Mouse (Mus musculus): ENCODE results near the gene Shf. TPM values are rescaled to one million over a fixed set of nuclear protein-coding genes. Genes with fewer than 3 reads are reported as not detected.
"Not testable (repeated sequence)": the region's sequence is repeated elsewhere in the genome, so short reads cannot be mapped to it uniquely, and the experiment has no call there.

Gene Shf
- total and polyA plus RNA-seq, 3 experiments: 1.2 to 2.7 (median 2.0) TPM

DNA sequence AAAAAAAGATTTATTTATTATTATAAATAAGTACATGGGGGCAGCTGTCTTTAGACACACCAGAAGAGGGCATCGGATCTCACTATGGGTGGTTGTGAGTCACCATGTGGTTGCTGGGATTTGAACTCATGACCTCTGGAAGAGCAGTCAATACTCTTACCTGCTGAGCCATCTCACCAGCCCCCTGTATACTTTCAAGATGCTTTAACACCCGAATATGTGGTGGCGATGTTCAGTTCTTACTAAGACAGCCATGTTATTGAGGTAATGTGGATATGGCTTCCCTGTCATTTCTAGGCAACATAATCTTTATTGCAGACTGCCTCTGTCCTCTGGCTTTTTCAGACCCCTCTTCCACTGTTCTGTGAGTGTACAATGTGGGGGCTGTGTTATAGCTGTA lies 18.2 kb upstream of the Shf start:
- H3K4me2 ChIP-seq (ENCODE audit: insufficient read depth, low read depth, poor library complexity, severe bottlenecking); dilution Hi-C loops (cut with MboI; ENCODE audit: extremely low pct_ligation_motif_present, extremely low pct_unique_long_range_greater_than_20kb, low sequenced_read_pairs): not testable (repeated sequence)
- in situ Hi-C loops (cut with MboI; ENCODE audit: low pct_ligation_motif_present, low pct_unique_long_range_greater_than_20kb, low sequenced_read_pairs): loop anchor here (25.0 kb wide), 1 partner anchor 225 kb away; the partner anchor contains the start of gene Gatm

DNA sequence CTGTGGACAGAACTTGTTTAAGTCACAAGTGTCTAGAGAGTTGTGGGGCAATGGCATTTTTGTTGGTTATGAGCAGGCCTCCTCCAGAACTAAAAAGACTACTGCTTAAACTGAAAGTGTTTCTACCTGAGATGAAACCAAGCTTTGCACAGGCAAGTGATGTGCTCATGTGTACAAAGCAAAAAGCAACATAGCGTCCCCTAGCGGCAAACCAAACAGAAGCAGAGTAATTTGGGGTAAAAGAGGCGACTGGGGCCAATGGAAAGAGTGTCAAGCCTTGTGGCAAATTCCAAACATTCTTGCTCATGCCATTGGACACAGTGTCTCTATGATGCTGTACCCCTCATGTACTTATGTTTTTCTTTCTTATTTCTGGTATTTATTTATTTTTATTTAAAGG lies 16.1 kb upstream of the Shf start:
- Histone ChIP-seq H3K9me3 (replicated peaks; ENCODE audit: low read length) (no peaks in the 10 kb centered on the region), H3K4me3 (replicated peaks in 1 of 3; ENCODE audit: low read depth in 2 of 3, low read length in 2 of 3, poor library complexity in 1 of 3) (no peak overlapping the region), H3K27ac (ENCODE audit: insufficient read depth, low read depth) (no peak overlapping the region), H3K36me3 (replicated peaks in 1 of 2; ENCODE audit: control insufficient read depth in 1 of 2, insufficient read depth in 1 of 2, low read length in 1 of 2) (no peaks in the 10 kb centered on the region), H3K27me3 (replicated peaks) (no peaks in the 10 kb centered on the region), H3K79me2 (replicated peaks; ENCODE audit: control insufficient read depth, extremely low read depth, insufficient read depth, poor library complexity, severe bottlenecking) (no peaks in the 10 kb centered on the region), H3K9ac (ENCODE audit: insufficient read depth, low read depth) (no peak overlapping the region), H3K4me1 (ENCODE audit: control insufficient read depth in 1 of 2, insufficient read depth in 2 of 2) (peaks cover 3 to 18% of the 10 kb centered on the region in 2 experiments; a peak in 2 of 4 replicates), H3K4me2 (ENCODE audit: insufficient read depth, low read depth, poor library complexity, severe bottlenecking) (no peak overlapping the region)
- in situ Hi-C loops (cut with MboI; ENCODE audit: low pct_ligation_motif_present, low pct_unique_long_range_greater_than_20kb, low sequenced_read_pairs) (loop anchor here (25.0 kb wide), 1 partner anchor 227 kb away; the partner anchor contains the start of gene Gatm), dilution Hi-C loops (cut with MboI; ENCODE audit: extremely low pct_ligation_motif_present, extremely low pct_unique_long_range_greater_than_20kb, low sequenced_read_pairs) (no loop called here)
- TF ChIP-seq RAD21 (IDR thresholded peaks at IDR 0.05; ENCODE audit: low read depth, low read length) (peak; percentile 18), MAX (IDR thresholded peaks at IDR 0.05; ENCODE audit: low read length) (no peak), SMC3 (IDR thresholded peaks at IDR 0.05; ENCODE audit: low read depth, low read length) (peak; percentile 44), CTCF (conservative IDR thresholded peaks at IDR 0.05 in 1 of 2, IDR thresholded peaks at IDR 0.05 in 1 of 2; ENCODE audit: low read depth in 2 of 2, low read length in 2 of 2) (peak; percentile 60 to 65), NRF1 (IDR thresholded peaks at IDR 0.05; ENCODE audit: low read depth, low read length) (no peak)
- DNase-seq (ENCODE audit: extremely low read depth): peak; percentile 25

More for the DNA sequence above, 18.2 kb upstream of the Shf start:
- TF ChIP-seq TBP (conservative IDR thresholded peaks at IDR 0.05; ENCODE audit: low read depth, low read length): peak; percentile 80
- H3K4me1 ChIP-seq (ENCODE audit: control insufficient read depth in 1 of 2, insufficient read depth in 2 of 2); H3K4me3 ChIP-seq (replicated peaks in 1 of 3; ENCODE audit: low read depth in 2 of 3, low read length in 2 of 3, poor library complexity in 1 of 3); H3K9me3 ChIP-seq (replicated peaks; ENCODE audit: low read length); H3K79me2 ChIP-seq (replicated peaks; ENCODE audit: control insufficient read depth, extremely low read depth, insufficient read depth, poor library complexity, severe bottlenecking); H3K36me3 ChIP-seq (replicated peaks in 1 of 2; ENCODE audit: control insufficient read depth in 1 of 2, insufficient read depth in 1 of 2, low read length in 1 of 2); H3K27me3 ChIP-seq (replicated peaks); H3K27ac ChIP-seq (ENCODE audit: insufficient read depth, low read depth); DNase-seq (ENCODE audit: extremely low read depth); H3K9ac ChIP-seq (ENCODE audit: insufficient read depth, low read depth): not testable (repeated sequence)

DNA sequence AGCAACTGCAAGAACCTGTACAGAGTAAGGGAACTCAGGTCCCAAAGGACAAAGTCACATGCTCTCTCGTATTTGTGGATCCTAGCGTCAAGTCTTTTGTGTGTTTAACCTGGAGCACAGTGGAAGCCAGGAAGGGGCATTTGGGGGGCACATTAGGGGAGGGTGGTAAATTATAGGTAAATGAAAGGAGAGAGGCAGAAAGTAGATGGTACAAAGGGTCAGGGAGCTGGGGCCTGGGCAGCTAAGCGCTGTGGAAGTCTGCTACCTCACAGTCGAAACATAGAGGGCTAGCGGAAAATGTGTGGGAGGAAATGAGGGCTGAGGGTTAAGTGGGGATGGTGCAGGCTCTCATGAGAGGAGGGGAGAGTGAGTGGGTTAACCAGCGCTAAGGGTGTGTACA lies 13.2 kb upstream of the Shf start:
- Histone ChIP-seq H3K79me2 (replicated peaks; ENCODE audit: control insufficient read depth, extremely low read depth, insufficient read depth, poor library complexity, severe bottlenecking) (no peaks in the 10 kb centered on the region), H3K9me3 (replicated peaks; ENCODE audit: low read length) (no peaks in the 10 kb centered on the region), H3K36me3 (replicated peaks in 1 of 2; ENCODE audit: control insufficient read depth in 1 of 2, insufficient read depth in 1 of 2, low read length in 1 of 2) (no peaks in the 10 kb centered on the region), H3K4me2 (ENCODE audit: insufficient read depth, low read depth, poor library complexity, severe bottlenecking) (no peak overlapping the region), H3K27me3 (replicated peaks) (peaks cover 3% of the 10 kb centered on the region), H3K4me3 (replicated peaks in 1 of 3; ENCODE audit: low read depth in 2 of 3, low read length in 2 of 3, poor library complexity in 1 of 3) (no peak overlapping the region), H3K9ac (ENCODE audit: insufficient read depth, low read depth) (no peak overlapping the region), H3K4me1 (ENCODE audit: control insufficient read depth in 1 of 2, insufficient read depth in 2 of 2) (peaks cover 9 to 30% of the 10 kb centered on the region in 2 experiments), H3K27ac (ENCODE audit: insufficient read depth, low read depth) (no peak overlapping the region)
- in situ Hi-C loops (cut with MboI; ENCODE audit: low pct_ligation_motif_present, low pct_unique_long_range_greater_than_20kb, low sequenced_read_pairs): loop anchor here (25.0 kb wide), 1 partner anchor 230 kb away; the partner anchor contains the start of gene Gatm
- dilution Hi-C loops (cut with MboI; ENCODE audit: extremely low pct_ligation_motif_present, extremely low pct_unique_long_range_greater_than_20kb, low sequenced_read_pairs): no loop called here
- TF ChIP-seq RAD21 (IDR thresholded peaks at IDR 0.05; ENCODE audit: low read depth, low read length): no peak
- no peak for TF ChIP-seq MXI1 (IDR thresholded peaks at IDR 0.05; ENCODE audit: low read depth, low read length)
- no peak for TF ChIP-seq MAX (IDR thresholded peaks at IDR 0.05; ENCODE audit: low read length)
- TF ChIP-seq MEF2A (IDR thresholded peaks at IDR 0.05; ENCODE audit: borderline replicate concordance, low read depth, low read length): no peak
- no peak for TF ChIP-seq HCFC1 (IDR thresholded peaks at IDR 0.05; ENCODE audit: low read depth, low read length)
- TF ChIP-seq RCOR1 (conservative IDR thresholded peaks at IDR 0.05; ENCODE audit: low read depth, low read length): no peak
- TF ChIP-seq POLR2A (IDR thresholded peaks at IDR 0.05; ENCODE audit: low read depth, low read length): no peak
- no peak for TF ChIP-seq ZKSCAN1 (IDR thresholded peaks at IDR 0.05; ENCODE audit: borderline replicate concordance, low read depth, low read length)
- TF ChIP-seq MAZ (IDR thresholded peaks at IDR 0.05; ENCODE audit: low read depth, low read length): no peak
- TF ChIP-seq GABPA (IDR thresholded peaks at IDR 0.05; ENCODE audit: insufficient replicate concordance, low read depth, low read length): no peak
- no peak for TF ChIP-seq USF1 (IDR thresholded peaks at IDR 0.05; ENCODE audit: low read depth, low read length)
- no peak for TF ChIP-seq BHLHE40 (IDR thresholded peaks at IDR 0.05; ENCODE audit: low read depth, low read length)
- no peak for TF ChIP-seq ZMIZ1 (IDR thresholded peaks at IDR 0.05; ENCODE audit: low read depth, low read length)
- TF ChIP-seq UBTF (IDR thresholded peaks at IDR 0.05; ENCODE audit: low read depth, low read length): no peak
- no peak for TF ChIP-seq ETS1 (conservative IDR thresholded peaks at IDR 0.05; ENCODE audit: low read depth, low read length)
- no peak for TF ChIP-seq MYC (IDR thresholded peaks at IDR 0.05; ENCODE audit: low read depth, low read length)
- no peak for TF ChIP-seq TBP (conservative IDR thresholded peaks at IDR 0.05; ENCODE audit: low read depth, low read length)
- no peak for TF ChIP-seq TCF12 (IDR thresholded peaks at IDR 0.05; ENCODE audit: low read depth, low read length)
- no peak for DNase-seq (ENCODE audit: extremely low read depth)

All from CH12.LX (cell line).